Mouse (Mus musculus) left cerebral cortex, postnatal 4 days (tissue): ENCODE results near the gene Gm20388. TPM values are rescaled to one million over a fixed set of nuclear protein-coding genes. Genes with fewer than 3 reads are reported as not detected.
"Not testable (repeated sequence)": the region's sequence is repeated elsewhere in the genome, so short reads cannot be mapped to it uniquely, and the experiment has no call there.

Experiments used
- DNase-seq: peaks from one replicate; pipeline ENCODE4 v3.0.0-alpha.2; 2022
- intact Hi-C: fragments of 180-260 bp; cut with DNase I; formaldehyde crosslinking; loops from one replicate; pipeline ENCODE4 v1.15.1; 2025
- total RNA-seq, 2 experiments: library from RNA; stranded (reverse); gene quantifications; 2 replicates each; pipeline ENCODE4 v1.2.3; 2021

Gm20388 gene
- total RNA-seq, 2 experiments from 2014 or later: 6.5 to 12.8 TPM

GRCm38 (mm10) chr8:120338678-120339077 is 428.0 kb downstream of the Gm20388 start:
- no peak for DNase-seq
- intact Hi-C loops: no loop called here

GRCm38 (mm10) chr8:120339743-120340142 is 429.1 kb downstream of the Gm20388 start:
- DNase-seq: peak; percentile 82
- intact Hi-C loops: no loop called here

DNA sequence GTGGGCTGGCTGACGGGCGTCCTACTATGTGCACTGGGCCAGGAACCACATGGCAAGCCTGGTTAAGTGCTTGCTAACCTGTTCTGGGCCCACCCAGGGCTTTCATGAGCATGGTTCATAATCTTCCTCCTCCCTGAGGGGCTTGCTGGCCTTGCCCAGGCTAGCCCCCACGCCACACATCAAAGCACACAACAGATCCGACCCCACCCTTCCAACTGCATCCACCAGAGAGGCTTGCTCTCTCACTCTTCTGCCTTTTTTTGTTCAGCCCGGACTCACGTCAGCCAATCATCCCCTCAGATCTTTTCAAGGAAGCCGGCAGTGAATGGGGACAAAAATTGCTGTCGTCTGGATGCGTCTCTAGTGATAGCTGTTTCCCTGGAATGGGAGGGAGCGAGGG is 430.5 kb downstream of the Gm20388 start:
- DNase-seq: no peak

GRCm38 (mm10) chr8:120342847-120343548 is 432.4 kb downstream of the Gm20388 start:
- peak; percentile 49 for DNase-seq
- intact Hi-C loops: no loop called here

More for the DNA sequence above, 430.5 kb downstream of the Gm20388 start:
- intact Hi-C loops: no loop called here

DNA sequence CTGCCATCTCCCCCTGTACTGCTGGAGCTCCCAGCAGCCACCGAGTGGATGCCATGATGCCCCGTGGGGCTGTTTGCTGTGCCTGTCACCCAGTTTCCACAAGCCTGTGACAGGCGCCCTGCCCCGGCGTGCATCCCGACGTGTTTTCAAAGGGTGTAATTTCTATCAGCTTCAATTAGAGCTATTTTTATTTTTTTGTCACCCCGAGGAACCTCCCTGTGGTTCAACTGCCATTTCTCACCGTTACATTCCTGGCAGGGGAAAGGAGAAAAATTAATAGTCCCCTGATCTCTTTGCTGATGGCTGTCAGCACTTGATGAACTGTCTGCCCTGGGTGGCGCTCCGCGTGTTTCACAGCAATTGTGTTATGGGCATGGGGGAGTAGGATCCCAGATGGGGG is 432.9 kb downstream of the Gm20388 start:
- intact Hi-C loops: no loop called here
- no peak for DNase-seq

- DNase-seq: no peak
- intact Hi-C loops: no loop called here
Observed at GRCm38 (mm10) chr8:120344166-120344565, 433.5 kb downstream of the Gm20388 start.

DNA sequence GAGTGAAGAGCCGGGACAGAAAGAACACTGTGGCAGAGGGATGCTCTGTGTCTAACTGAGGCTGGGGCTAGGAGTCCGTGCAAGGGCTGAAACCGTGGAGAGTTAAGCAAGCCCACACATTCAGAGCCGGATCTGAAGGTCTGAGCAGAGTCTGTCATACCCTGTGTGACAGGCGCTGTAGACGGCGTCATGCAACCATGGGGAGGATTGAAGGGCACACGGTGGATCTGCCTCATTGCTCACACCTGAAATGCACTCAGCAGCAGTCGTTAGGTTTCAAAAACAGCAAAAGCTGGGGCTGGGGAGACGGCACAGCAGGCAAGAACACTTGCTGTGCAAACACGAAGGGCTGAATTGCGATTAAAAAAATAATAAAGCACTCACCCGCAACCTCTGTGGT is 433.9 kb downstream of the Gm20388 start:
- intact Hi-C loops: no loop called here
- no peak for DNase-seq

DNA sequence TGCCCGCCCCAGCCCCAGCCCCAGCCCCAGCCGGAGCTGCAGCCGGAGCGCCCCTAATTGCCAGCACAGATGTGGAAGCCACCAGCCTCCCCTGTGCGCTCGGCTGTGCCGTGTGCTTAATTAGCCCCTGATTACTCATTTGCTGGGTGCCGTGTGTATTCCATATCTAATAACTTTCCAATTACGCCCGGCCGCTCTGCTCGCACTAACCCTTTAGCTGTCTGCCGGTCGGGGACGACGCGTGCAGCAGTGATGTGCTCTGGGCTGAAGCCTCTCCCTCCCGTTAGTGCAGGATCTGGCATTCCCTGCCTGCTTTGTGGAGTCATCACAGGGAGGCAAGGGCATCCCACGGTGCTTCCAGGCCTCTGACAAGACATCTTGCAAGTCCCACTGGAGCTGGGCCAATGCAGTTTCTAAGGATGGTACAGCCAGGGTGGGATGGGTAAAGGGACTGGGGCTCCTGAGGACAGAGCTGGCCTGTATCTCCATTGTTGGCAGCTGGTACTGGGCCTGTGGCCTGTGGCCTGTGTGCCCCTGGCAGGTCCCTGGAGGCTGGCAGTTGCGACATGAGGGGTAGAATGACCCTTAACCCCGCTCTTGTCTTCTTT is 437.2 kb downstream of the Gm20388 start:
- DNase-seq: peak; percentile 76
- intact Hi-C loops: no loop called here

GRCm38 (mm10) chr8:120348922-120349321 is 438.3 kb downstream of the Gm20388 start:
- intact Hi-C loops: no loop called here
- no peak for DNase-seq

DNA sequence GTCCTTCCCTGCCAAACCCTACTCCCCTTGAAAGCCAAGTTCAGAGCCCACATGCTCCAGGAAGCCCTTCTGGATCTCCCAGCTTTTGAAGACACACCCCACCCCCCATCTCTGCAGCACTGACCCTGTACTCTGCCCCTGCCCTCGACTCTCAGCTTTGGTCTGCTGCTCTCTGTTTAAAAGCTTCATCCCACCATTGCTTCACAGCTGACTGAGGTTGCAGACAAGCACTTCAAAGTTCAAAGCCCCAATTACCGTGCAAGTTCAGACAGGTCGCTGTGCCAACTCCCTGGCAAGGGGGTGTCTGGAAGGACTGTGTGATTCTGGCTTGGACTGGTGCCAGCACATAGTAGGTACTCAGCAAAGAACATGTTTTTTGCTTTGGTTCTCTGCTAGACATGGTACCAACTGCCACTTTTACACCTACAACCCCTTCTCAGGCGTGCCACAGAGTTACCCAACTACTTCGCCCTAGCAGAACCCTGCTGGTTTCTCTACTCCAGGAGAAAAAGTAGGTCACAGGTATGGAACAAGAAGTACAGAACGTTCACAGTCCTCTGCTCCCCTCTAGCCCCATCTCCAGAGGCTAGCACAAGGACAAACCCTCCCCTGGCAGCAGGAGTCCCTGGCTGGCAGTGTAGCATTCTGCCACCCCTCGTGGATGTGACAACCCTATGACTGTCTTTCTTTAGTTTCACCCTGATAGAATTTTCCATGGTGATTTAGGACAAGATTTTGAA is 440.9 kb downstream of the Gm20388 start:
- intact Hi-C loops: no loop called here
- DNase-seq: no peak

DNA sequence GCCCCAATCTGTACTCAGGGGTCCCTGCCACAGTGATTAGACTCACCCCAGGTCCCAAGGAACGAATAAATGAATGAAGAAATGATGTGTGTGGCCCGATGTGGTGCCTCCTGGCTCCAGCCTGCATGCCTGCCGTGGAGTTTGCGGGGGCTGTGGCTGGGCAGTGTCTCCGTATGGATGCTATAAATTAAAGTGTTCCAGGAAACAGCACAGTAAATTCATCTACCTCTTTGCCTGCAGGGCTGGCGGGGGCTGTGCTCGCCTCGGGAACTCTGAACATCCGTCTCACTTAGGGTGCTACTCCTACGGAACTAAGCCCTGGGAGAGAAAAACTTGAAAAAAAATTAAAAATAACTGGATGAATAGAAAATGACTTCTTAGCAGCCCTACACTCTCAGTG is 441.5 kb downstream of the Gm20388 start:
- no peak for DNase-seq

GRCm38 (mm10) chr8:120356067-120356466 is 445.4 kb downstream of the Gm20388 start:
- intact Hi-C loops: no loop called here

More for the DNA sequence above, 441.5 kb downstream of the Gm20388 start:
- intact Hi-C loops: no loop called here

DNA sequence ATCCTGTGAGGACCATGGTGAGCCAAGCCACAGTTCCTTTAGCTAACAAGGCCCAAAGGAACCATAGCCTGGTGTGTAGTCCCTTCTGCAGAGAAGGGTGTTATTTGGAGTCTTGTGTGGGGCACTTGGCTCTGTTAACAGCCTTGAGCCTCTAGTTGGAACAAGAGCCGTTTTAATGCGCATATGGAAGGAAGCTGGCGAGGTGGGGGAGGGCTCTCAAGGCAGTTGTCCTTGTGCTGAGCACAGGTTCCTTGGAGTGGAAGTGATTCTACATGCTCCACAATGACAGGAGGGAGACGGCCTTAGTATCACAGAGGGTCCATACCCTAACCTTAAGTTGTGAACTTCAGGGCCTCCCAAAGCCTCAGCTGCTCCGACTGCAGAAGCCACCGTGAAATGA is 446.9 kb downstream of the Gm20388 start:
- intact Hi-C loops: no loop called here
- no peak for DNase-seq

More at GRCm38 (mm10) chr8:120356067-120356466, 445.4 kb downstream of the Gm20388 start:
- DNase-seq: peak; percentile 58

DNA sequence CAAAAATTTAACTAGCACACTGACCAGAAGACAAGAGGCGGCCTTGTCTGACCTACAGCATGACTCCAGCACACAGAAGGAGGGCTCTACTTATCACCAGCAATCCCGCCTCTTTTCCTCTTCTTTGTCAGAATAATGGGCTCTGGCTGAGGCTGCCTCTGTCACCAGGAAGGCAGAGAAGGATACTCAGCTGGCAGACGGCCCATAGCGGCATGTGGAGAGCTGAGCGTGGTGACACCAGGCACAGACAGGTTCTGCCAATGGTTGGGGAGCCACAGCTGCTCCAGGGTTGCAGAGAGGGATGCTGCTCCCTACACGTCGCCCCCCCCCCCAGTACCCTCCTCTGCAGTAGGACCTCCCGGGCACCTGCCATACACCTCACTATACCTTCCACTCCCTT is 450.7 kb downstream of the Gm20388 start:
- DNase-seq: peak; percentile 94

DNA sequence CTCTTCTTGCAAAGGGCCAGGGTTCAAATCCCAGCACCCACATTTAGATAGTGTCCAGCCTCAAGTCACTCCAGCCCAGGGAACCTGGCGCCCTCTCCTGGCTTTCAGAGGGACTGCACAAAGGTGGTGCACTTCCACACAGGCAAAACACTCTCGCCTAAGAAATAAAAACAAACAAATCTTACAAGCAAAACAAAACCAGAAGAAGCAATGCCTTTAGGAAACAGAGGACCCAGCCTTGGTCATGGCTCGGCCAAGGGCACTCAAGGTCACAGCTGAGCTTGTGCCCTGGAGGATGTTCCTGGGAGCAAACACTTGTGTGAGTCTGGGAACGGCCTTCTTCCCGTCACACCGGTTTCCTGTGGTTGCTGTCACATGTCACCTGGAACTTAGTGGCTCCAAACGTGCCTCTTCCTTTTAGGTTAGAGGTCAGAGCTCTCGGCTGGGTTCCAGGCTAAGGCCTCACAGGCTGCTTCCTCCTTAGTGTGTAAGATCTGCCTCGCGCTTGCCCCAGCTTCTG is 453.0 kb downstream of the Gm20388 start:
- intact Hi-C loops: no loop called here
- DNase-seq: no peak

More for the DNA sequence above, 450.7 kb downstream of the Gm20388 start:
- intact Hi-C loops: no loop called here

DNA sequence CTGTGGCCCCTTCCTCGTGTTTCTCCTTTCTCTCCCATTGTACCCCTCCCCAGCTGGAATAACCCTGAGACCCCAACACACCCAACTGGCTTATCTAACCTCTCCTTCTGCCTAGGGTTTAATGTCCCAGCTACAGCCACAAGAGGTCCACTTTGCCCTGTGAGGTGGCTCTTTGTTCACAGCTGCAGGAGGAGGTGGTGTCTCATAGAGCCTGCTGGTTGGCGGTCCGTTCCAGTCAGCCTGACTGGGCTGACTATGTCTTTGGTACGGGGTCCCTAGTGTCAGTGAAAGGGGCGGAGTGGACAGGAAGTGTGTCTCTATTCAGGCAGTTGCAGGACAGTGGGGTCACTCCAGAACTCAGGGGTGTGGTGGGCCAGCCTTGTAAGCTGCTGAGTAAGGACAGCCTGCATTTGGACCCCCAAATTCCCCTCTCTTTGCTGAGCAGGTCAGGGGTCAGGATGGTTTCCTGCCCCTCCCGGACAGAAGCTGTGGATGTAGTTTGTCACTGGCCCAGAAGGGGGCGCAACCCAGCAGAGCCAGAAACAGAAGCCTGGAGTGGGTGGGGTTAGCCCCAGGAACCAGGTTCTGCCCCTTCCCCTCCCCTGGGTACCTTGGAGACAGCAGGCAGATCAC is 453.6 kb downstream of the Gm20388 start:
- intact Hi-C loops: no loop called here
- DNase-seq: no peak

DNA sequence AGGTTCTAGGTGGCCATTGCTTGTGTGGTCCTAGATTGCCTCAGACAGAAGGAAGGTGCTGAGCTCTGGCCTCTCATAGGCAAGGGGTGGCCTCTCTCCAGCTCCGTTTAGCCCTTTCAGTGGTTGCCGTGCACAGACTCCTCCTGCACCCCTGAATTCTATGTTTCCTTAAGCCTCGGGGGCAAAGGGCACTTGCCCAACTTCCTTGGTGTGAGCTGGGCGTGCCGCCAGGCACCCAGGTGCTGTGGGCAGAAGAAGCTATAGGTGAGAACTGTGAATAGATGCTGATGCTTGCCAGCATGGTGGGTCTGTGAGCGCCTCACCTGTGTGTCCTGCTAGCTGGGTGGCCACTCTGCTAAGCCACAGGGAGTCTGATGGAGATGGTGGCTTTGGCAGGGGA is 456.2 kb downstream of the Gm20388 start:
- intact Hi-C loops: no loop called here
- no peak for DNase-seq

DNA sequence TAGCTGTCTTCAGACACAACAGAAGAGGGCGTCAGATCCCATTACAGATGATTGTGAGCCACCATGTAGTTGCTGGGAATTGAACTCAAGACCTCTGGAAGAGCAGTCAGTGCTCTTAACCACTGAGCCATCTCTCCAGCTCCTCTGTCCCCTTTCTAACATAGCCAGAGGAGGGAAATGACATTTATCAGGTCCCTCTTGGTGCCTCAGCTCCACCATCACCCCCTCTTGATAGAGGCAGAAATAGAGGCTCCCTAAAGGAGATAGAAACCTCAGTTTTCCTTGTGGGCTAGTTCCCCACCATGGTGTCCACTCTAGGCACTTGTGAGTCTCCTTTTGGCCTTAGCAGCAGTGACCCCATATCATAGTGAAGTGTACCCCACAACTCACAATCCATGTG is 457.6 kb downstream of the Gm20388 start:
- DNase-seq, intact Hi-C loops: not testable (repeated sequence)

- intact Hi-C loops: no loop called here
- peak; percentile 99 for DNase-seq
Observed at GRCm38 (mm10) chr8:120368814-120369649, 458.4 kb downstream of the Gm20388 start.

DNA sequence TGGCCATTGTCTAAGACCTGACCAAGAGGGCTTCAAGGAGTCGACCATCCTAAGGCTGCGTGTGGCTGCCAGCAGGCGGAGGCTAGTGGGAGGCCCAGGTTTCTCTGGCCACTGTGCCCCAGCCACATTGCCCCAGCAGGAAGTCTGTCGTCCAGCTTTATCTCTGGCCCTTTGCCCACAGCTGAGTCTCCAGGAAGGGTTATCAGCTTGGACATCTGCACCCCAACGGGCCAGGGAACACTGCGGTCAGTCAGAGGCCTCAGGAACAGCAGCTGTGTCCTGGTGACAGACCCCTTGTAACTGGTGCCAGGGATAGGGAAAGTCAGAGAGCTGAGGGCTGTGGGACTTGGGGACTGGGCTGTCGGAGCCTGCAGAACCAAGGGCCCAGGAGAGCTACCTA is 459.3 kb downstream of the Gm20388 start:
- intact Hi-C loops: no loop called here
- DNase-seq: peak; percentile 54
